Mouse (Mus musculus) frontal cortex, adult 2 months (tissue): Measurements from ENCODE around the gene Akap11. TPM values are rescaled to one million over a fixed set of nuclear protein-coding genes. Genes with fewer than 3 reads are reported as not detected.

Source experiments
- DNase-seq, 2 experiments: peaks; one replicate each; pipeline ENCODE4 v3.0.0; 2022; ENCODE audit warnings: low spot score in 1 of 2; ENCODE audit errors: extremely low spot score in 1 of 2
- polyA plus RNA-seq: library from polyadenylated mRNA; depleted of rRNA; stranded (reverse); fragments of >200 nt; gene quantifications from 2 replicates; pipeline ENCODE4 v1.2.3, GENCODE M21; 2012; rRNA removed

Akap11 gene
- polyA plus RNA-seq, 1 experiment = 61.7 TPM

DNA sequence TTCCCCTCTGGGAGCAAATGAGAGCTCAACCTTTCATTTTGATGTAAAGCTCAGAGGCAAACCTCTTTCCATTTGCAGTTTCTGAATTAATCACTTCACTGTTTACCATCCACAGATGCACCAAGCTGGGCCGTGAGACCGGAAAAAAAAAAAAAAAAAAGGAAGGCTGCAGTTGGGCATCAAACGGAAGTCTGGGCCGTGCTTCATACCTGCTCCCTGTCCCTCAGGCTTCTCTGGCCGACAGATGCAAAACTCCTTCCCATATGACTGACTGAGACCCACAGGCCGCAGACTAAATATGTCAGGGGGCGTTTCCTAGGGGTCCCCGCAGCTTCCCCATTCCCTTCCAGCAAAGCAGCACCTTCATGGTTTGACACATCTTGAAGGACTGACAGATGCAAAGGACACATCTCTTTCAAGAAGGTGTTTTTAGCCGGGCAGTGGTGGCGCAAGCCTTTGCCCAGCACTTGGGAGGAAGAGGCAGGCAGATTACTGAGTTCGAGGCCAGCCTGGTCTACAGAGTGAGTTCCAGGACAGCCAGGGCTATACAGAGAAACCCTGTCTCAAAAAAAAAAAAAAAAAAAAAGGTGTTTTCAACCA is 87.7 kb downstream of the Akap11 start:
- no peak for DNase-seq

DNA sequence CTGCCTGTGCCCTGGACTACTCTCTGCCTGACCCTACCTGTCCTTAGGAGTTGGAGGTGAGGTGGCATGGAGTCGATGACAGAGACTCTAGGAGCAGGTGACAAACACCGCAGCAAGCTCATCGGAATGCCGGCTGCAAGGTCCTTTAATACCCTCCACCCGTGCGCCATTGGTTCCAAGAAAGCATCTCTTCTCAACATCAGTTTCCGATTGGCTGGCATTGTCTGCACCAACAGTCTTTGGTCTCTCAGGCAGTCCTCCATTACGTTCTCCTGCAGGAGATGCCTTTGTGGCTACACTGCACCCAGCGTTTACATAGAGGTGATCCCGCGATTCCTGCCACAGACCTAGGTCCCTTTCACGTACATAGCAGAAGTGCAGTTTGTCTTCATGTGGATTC is 88.6 kb downstream of the Akap11 start:
- no peak for DNase-seq

DNA sequence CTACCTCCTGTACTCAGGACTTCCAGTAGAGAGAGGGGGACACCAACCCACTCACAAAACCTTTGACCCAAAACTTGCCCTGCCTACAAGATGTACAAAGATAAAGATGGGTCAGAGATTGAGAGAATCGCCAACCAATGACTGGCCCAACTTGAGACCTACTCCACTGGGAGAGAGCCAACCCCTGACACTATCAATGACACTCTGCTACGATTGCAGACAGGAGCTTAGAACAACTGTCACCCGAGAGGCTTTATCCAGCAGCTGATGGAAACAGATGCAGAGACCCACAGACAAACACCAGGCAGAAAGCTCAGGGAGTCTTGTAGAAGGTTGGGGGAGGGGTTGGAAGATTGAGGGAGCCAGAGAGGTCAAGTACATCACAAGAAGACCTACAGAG is 89.1 kb downstream of the Akap11 start:
- no peak for DNase-seq

Other genes starting within 250 kb of the Akap11 start
- 0.10 and 0.11 TPM in 2 replicates for gene Tnfsf11, start 228.8 kb downstream of the Akap11 start, polyA plus RNA-seq
- 13.8 and 14.2 TPM in 2 replicates for gene Dgkh, start 196.0 kb upstream of the Akap11 start, polyA plus RNA-seq